Mouse (Mus musculus) kidney, adult 2 months (tissue): ENCODE data around the gene Abraxas2. TPM values are rescaled to one million over a fixed set of nuclear protein-coding genes. Genes with fewer than 3 reads are reported as not detected.
A peak's percentile ranks its signal among the peaks of the same experiment; 100 is the strongest.

Experiments used
- DNase-seq: peaks from one replicate; pipeline ENCODE4 v3.0.0; 2021
- H3K27ac ChIP-seq: fragments of 200-500 bp; 2 replicates; pipeline ENCODE4 v1.5.1; 2012; ENCODE audit warnings: low read depth, low read length, control low read depth, inconsistent platforms; ENCODE audit not compliant: insufficient read depth
- H3K27me3 ChIP-seq: fragments of 200-500 bp; replicated peaks from 2 replicates; pipeline ENCODE4 v1.6.1; 2012; ENCODE audit warnings: mild to moderate bottlenecking, moderate library complexity, low read length, inconsistent platforms; ENCODE audit not compliant: control insufficient read depth, insufficient read depth
- H3K36me3 ChIP-seq: fragments of 200-500 bp; 2 replicates; pipeline ENCODE4 v1.6.1; 2012; ENCODE audit warnings: mild to moderate bottlenecking, moderate library complexity, low read length, inconsistent platforms; ENCODE audit not compliant: control insufficient read depth, insufficient read depth
- H3K4me1 ChIP-seq: fragments of 200-500 bp; 2 replicates; pipeline ENCODE4 v1.6.1; 2011; ENCODE audit warnings: low read length; ENCODE audit not compliant: control insufficient read depth, insufficient read depth
- H3K4me3 ChIP-seq: fragments of 200-500 bp; 2 replicates; pipeline ENCODE4 v1.5.1; 2011; ENCODE audit warnings: mild to moderate bottlenecking, low read depth, low read length, control low read depth; ENCODE audit not compliant: insufficient read depth
- CTCF ChIP-seq: fragments of 200-500 bp; conservative IDR thresholded peaks from 2 replicates; pipeline ENCODE4 v1.5.1; 2011; ENCODE audit warnings: low read depth, mild to moderate bottlenecking, control low read depth, low read length, moderate library complexity, mixed read lengths; ENCODE audit not compliant: insufficient read depth, insufficient read length
- POLR2A ChIP-seq: fragments of 200-500 bp; IDR thresholded peaks from one replicate; pipeline ENCODE4 v1.6.1; 2011; ENCODE audit warnings: low read depth, low read length, control low read depth
- WGBS: fragments of 180-500 bp; shearing (Covaris S2); methylation state at CpG from one replicate; pipeline ENCODE4 v1.1.7; 2018; 5-methylcytosine and 5-hydroxymethylcytosine counted together
- polyA plus RNA-seq: library from polyadenylated mRNA; depleted of rRNA; stranded (reverse); fragments of >200 nt; gene quantifications from 2 replicates; pipeline ENCODE4 v1.2.3, GENCODE M21; 2012; rRNA removed

The Abraxas2 gene
- polyA plus RNA-seq, 1 experiment, result 17.9 TPM

DNA sequence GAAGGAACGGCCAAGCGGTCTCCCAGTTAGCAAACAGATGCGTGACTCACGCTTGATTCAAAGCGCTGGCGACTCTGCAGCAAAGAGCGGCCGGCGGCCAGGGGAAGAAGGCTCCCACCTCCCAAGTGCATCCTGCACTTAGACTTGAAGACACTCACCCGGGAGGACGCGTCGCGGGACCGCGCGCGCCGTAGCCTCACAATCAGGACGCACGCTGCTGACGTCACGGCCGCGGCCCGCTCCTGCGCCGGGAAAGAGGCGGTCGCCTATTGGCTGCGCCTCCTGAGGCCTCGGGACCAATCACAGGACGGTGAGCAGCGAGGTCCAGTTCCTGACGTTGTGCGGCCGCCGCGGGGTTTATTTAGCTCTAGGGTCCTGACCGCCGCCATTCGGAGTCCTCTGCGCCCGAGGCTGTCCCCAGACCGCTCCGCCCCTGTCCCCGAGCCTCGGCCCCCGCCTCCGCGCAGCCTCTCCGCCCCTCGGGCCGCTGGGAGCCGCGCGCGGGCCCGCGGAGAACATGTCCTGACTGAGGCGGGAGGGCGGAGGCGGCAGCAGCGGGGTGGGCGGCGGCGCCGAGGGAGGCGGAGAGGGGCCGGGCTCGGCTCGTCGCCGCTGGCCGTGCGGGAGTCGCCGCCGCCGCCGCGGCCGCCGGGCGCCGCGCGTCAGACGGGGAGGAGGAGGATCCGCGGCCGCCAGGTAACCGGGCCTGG lies 72.0 kb downstream of the Abraxas2 start, which contains the start of gene Zranb1:
Gene Zranb1, plus strand, starts transcription at position 293 of the 710 bp plus-strand sequence.
- H3K27me3 ChIP-seq, result no peaks in the 10 kb centered on the region
- H3K27ac ChIP-seq, result peak within 1 kb of the TSS; percentile 68
- 1% methylated on average over 92 of the region's 93 CpGs for WGBS
- peak; percentile 99 for DNase-seq
- peak within 1 kb of the TSS; percentile 66 for H3K4me3 ChIP-seq
- no peaks in the 10 kb centered on the region for H3K36me3 ChIP-seq
- TF ChIP-seq POLR2A (peak; percentile 56), CTCF (no peak)
- H3K4me1 ChIP-seq, result peaks cover 6% of the 10 kb centered on the region; the same call in 1 of the 2 replicates

DNA sequence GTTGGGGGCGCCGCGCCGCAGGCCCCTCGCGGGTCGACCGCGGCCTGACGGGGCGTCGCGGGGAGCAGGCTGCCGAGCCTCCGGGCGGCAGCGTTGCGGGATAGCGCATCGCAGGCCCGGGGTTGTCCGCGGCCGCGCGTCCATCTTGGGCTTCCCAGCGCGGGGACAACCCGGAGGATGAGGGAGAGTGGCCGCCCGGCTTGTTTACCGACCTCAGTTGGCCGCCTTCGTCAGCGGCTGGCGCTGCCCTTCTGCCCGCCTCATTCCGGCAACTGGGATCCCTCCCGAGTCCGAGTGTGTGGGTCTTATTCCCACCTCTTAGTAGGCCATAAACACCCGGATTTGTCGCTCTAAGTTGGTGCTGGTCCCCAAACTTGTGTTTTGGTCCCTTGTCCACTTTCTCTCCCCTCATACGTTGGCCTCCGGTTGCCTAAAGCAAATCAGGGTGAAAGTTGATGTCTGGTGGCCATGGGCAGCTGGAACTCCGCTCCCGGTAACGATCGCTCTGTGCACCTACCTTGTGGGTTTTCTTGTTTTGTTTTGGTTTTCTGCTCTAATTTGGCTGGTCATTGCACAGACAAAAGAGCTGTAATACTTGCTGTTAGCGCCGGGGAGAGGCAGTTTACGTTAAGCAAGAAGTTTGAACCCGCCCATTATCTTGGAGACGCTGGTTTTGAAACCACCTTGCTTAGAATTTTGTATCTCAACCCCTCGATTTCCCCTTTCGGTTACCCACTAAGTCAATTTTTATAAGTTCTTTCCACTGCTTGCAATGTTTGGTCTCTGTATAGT lies 72.7 kb downstream of the Abraxas2 start:
- Histone ChIP-seq H3K4me3 (peak overlapping the region; percentile 66), H3K27me3 (no peaks in the 10 kb centered on the region), H3K27ac (peak overlapping the region; percentile 65), H3K36me3 (no peaks in the 10 kb centered on the region), H3K4me1 (peaks cover 6% of the 10 kb centered on the region; the same call in 1 of the 2 replicates)
- under 1% methylated on average over 55 of the region's 55 CpGs for WGBS
- TF ChIP-seq CTCF (no peak), POLR2A (no peak)
- DNase-seq, result peak; percentile 57

DNA sequence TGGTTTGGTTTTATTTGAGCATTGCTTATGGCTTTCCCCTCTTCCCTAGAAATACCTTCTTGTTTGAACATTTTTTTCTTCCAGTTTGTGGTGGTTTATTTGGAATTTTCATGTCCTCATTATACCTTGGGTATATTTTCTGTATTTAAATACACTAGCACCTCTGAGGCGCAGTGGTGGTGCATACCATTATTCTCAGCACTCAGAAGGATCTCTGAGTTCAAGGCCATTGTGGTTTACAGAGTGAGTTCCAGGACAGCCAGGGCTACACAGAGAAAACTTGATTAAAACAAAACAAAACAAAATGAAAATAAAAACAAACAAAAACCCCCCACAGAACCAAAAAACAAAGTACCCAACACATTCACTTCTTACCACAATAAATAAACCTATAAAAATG lies 74.3 kb downstream of the Abraxas2 start:
- H3K27me3 ChIP-seq, result no peaks in the 10 kb centered on the region
- H3K36me3 ChIP-seq, result no peaks in the 10 kb centered on the region
- peaks cover 6% of the 10 kb centered on the region; the same call in 1 of the 2 replicates for H3K4me1 ChIP-seq
- no peak for DNase-seq
- no peak for TF ChIP-seq CTCF
- TF ChIP-seq POLR2A, result no peak
- H3K4me3 ChIP-seq, result no peak overlapping the region
- WGBS, result 88% methylated on average over 1 of the region's 1 CpGs
- no peak overlapping the region for H3K27ac ChIP-seq

Other genes starting within 250 kb of the Abraxas2 start
- gene Lhpp, start 248.6 kb upstream of the Abraxas2 start, polyA plus RNA-seq, result 9.3 and 10.1 TPM in 2 replicates
- gene Fam53b, start 45.3 kb upstream of the Abraxas2 start, polyA plus RNA-seq, result 29.3 and 31.1 TPM in 2 replicates
- gene Eef1akmt2, start 6.6 kb upstream of the Abraxas2 start, polyA plus RNA-seq, result 7.7 and 13.0 TPM in 2 replicates
- gene Zranb1, start 71.9 kb downstream of the Abraxas2 start, polyA plus RNA-seq, result 6.8 and 8.2 TPM in 2 replicates